Mouse (Mus musculus) heart, adult 2 months (tissue): Measurements from ENCODE around the gene Eef1e1. TPM values are rescaled to one million over a fixed set of nuclear protein-coding genes. Genes with fewer than 3 reads are reported as not detected.

Experiments used
- DNase-seq, 2 experiments: peaks; one replicate each; pipeline ENCODE4 v3.0.0; 2021
- H3K27ac ChIP-seq: fragments of 200-600 bp; 2 replicates; pipeline ENCODE4 v1.8.1; 2022
- H3K27me3 ChIP-seq: fragments of 200-500 bp; 2 replicates; pipeline ENCODE4 v1.6.1; 2012; ENCODE audit warnings: mild to moderate bottlenecking, low read length, inconsistent platforms, mixed read lengths; ENCODE audit not compliant: control insufficient read depth, insufficient read depth
- H3K36me3 ChIP-seq: fragments of 200-500 bp; 2 replicates; pipeline ENCODE4 v1.6.1; 2012; ENCODE audit warnings: low read length, inconsistent platforms; ENCODE audit not compliant: control insufficient read depth, insufficient read depth
- H3K4me1 ChIP-seq: fragments of 200-500 bp; 2 replicates; pipeline ENCODE4 v1.6.1; 2011; ENCODE audit warnings: low read length; ENCODE audit not compliant: control insufficient read depth, insufficient read depth
- H3K4me3 ChIP-seq: fragments of 200-600 bp; 2 replicates; pipeline ENCODE4 v1.8.1; 2022
- H3K79me2 ChIP-seq: fragments of 200-500 bp; replicated peaks from 2 replicates; pipeline ENCODE4 v1.6.1; 2012; ENCODE audit warnings: mild to moderate bottlenecking, inconsistent platforms, low read length, moderate library complexity, mixed read lengths; ENCODE audit not compliant: control insufficient read depth, insufficient read depth
- H3K9ac ChIP-seq: fragments of 200-500 bp; 2 replicates; pipeline ENCODE4 v1.6.1; 2012; ENCODE audit warnings: low read depth, mild to moderate bottlenecking, control low read depth, inconsistent platforms, low read length, mixed read lengths
- CTCF ChIP-seq: fragments of 200-600 bp; IDR thresholded peaks from 2 replicates; pipeline ENCODE4 v1.8.1; 2022; ENCODE audit warnings: antibody characterized with exemption, mild to moderate bottlenecking, moderate library complexity
- EP300 ChIP-seq: fragments of 200-500 bp; IDR thresholded peaks from 2 replicates; pipeline ENCODE4 v1.6.1; 2011; ENCODE audit warnings: low read depth, low read length, control low read depth; ENCODE audit not compliant: insufficient read depth
- POLR2A ChIP-seq: fragments of 200-500 bp; IDR thresholded peaks from 2 replicates; pipeline ENCODE4 v1.6.1; 2011; ENCODE audit warnings: mild to moderate bottlenecking, low read depth, low read length, control low read depth; ENCODE audit not compliant: insufficient read depth
- WGBS: fragments of 180-500 bp; shearing (Covaris S2); methylation state at CpG from one replicate; pipeline ENCODE4 v1.1.7; 2018; 5-methylcytosine and 5-hydroxymethylcytosine counted together
- intact Hi-C: fragments of 180-260 bp; cut with DNase I; formaldehyde crosslinking; loops from one replicate; pipeline ENCODE4 v1.15.1; 2025
- polyA plus RNA-seq: library from polyadenylated mRNA; depleted of rRNA; stranded (reverse); fragments of >200 nt; gene quantifications from 2 replicates; pipeline ENCODE4 v1.2.3, GENCODE M21; 2012
- total RNA-seq, 2 experiments: library from RNA; stranded (reverse); gene quantifications; 2 replicates each; pipeline ENCODE4 v1.2.3; 2021

Gene Eef1e1
- total and polyA plus RNA-seq, 3 experiments, result 3.9 to 11.6 (median 11.0) TPM

DNA sequence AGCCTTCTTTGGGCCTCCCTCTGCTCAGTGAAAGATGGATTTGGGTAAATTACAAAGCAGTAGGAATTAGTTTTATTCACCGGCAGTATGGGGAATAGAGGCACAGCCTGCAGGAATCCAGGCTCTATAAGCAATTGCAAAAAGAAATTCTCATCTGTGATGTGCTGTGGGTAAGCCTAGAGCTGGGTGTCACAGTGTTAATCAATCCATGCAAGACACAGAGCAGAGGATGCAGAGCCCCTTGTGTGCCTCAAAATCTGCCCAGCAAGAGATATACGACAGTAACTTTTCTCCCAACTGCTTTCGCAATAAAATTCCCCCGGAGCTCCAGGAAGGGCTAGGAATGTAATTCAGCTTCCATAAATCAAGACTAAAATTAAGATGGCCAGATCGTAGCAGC, 17.4 kb downstream of the Eef1e1 start:
- no peak overlapping the region for H3K9ac ChIP-seq
- no peaks in the 10 kb centered on the region for H3K4me1 ChIP-seq
- intact Hi-C loops, result loop anchor here (2.0 kb wide), 1 partner anchor 15 kb away; no protein-coding TSS in a partner anchor
- no peak overlapping the region for H3K27ac ChIP-seq
- TF ChIP-seq POLR2A, result no peak
- TF ChIP-seq EP300, result no peak
- TF ChIP-seq CTCF, result no peak
- H3K27me3 ChIP-seq, result no peaks in the 10 kb centered on the region
- no peak for DNase-seq
- no peaks in the 10 kb centered on the region for H3K79me2 ChIP-seq
- H3K36me3 ChIP-seq, result peaks cover 6% of the 10 kb centered on the region; the same call in 1 of the 2 replicates
- 70% methylated on average over 5 of the region's 5 CpGs for WGBS
- no peak overlapping the region for H3K4me3 ChIP-seq

DNA sequence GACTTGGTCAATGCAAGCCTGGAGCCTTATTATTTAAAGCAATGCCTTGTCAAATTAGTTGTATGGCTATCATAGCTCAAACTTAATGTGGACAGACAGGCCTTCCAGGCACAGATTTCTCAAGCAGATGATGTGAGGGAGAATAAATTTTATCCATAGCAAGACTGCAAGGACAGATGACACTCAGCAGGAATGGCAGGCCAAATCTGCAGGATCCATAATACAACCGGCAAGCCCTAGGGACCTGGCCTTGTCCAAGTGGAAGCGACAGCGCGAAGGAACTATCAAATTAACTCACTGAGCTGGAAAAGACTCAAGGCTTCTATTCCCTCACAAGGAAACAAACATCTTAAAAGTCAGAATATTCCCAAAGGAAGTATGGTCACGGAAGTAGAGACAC, 17.9 kb downstream of the Eef1e1 start:
- TF ChIP-seq EP300, result no peak
- no peak for TF ChIP-seq POLR2A
- TF ChIP-seq CTCF, result no peak
- H3K36me3 ChIP-seq, result peaks cover 6% of the 10 kb centered on the region; the same call in 1 of the 2 replicates
- no peaks in the 10 kb centered on the region for H3K4me1 ChIP-seq
- DNase-seq, result no peak
- H3K27me3 ChIP-seq, result no peaks in the 10 kb centered on the region
- no peak overlapping the region for H3K27ac ChIP-seq
- H3K79me2 ChIP-seq, result no peaks in the 10 kb centered on the region
- no peak overlapping the region for H3K4me3 ChIP-seq
- H3K9ac ChIP-seq, result no peak overlapping the region
- WGBS, result 42% methylated on average over 5 of the region's 5 CpGs
- intact Hi-C loops, result loop anchor here (2.0 kb wide), 1 partner anchor 16 kb away; no protein-coding TSS in a partner anchor

DNA sequence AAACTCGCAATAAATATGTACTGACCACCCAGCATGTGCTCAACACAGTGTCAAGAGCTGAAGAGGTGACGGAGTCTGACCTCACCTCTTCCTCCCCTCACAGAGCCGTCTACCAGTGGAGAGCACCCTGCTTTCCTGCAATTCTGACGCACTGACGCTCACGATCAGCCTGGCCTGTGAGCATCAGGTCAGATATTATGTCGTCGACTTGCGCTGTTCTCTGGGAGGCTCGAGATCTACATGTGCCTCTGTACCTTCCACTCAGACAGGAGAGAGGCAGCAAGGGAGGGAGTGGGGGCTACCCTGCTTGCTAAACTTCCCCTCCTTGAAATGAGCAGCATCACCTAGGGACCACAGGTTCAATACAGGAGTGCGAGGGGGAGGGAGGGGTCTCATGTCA, 20.2 kb downstream of the Eef1e1 start:
- H3K9ac ChIP-seq, result no peak overlapping the region
- no peaks in the 10 kb centered on the region; the same call in 1 of the 2 replicates for H3K4me1 ChIP-seq
- intact Hi-C loops, result loop anchor here (10.0 kb wide), 1 partner anchor 434 kb away; the partner anchor contains the start of gene Snrnp48
- no peaks in the 10 kb centered on the region for H3K27me3 ChIP-seq
- H3K79me2 ChIP-seq, result no peaks in the 10 kb centered on the region
- no peak for DNase-seq
- H3K27ac ChIP-seq, result no peak overlapping the region
- H3K36me3 ChIP-seq, result peaks cover under 1% of the 10 kb centered on the region; the same call in 1 of the 2 replicates
- 71% methylated on average over 11 of the region's 11 CpGs for WGBS
- no peak for TF ChIP-seq CTCF
- H3K4me3 ChIP-seq, result no peak overlapping the region

DNA sequence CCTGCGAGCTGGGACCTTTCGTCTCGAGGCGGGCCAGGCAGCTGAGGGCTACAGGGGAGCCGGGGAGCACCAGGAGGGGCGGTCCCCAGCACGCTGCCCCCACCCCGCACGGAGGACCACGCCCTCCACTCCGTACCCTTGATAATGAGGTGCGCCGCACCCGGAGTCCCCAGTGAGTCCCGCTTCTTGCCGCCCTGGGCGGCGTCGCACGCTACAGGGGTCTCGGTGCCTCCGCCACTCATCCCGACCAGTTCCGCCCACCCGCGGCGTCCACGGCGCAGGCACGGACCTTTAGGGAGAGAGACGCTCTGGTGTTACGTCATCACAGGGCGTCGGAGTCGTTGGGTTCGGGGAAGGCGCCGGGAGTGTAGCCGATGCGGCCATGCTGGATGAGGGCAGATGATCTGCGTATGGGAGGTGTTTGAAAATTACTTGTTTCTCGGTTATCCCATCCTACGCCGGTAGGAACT, 24.0 kb downstream of the Eef1e1 start, which contains the start of gene Bloc1s5:
Bloc1s5 (minus strand) TSS at position 310 of the 470 bp plus-strand sequence.
- Histone ChIP-seq H3K79me2 (no peaks in the 10 kb centered on the region), H3K27ac (peak within 1 kb of the TSS; percentile 70), H3K9ac (peak within 1 kb of the TSS; percentile 78), H3K4me1 (no peaks in the 10 kb centered on the region; the same call in 1 of the 2 replicates), H3K27me3 (no peaks in the 10 kb centered on the region), H3K36me3 (no peaks in the 10 kb centered on the region), H3K4me3 (peak within 1 kb of the TSS; percentile 80)
- WGBS, result under 1% methylated on average over 44 of the region's 44 CpGs
- TF ChIP-seq EP300 (peak; percentile 80; the same call in 1 of the 2 replicates), CTCF (no peak), POLR2A (peak; percentile 61)
- intact Hi-C loops, result loop anchor here (10.0 kb wide), 1 partner anchor 430 kb away; the partner anchor contains the start of gene Snrnp48
- peak; percentile 93 to 96 for DNase-seq

DNA sequence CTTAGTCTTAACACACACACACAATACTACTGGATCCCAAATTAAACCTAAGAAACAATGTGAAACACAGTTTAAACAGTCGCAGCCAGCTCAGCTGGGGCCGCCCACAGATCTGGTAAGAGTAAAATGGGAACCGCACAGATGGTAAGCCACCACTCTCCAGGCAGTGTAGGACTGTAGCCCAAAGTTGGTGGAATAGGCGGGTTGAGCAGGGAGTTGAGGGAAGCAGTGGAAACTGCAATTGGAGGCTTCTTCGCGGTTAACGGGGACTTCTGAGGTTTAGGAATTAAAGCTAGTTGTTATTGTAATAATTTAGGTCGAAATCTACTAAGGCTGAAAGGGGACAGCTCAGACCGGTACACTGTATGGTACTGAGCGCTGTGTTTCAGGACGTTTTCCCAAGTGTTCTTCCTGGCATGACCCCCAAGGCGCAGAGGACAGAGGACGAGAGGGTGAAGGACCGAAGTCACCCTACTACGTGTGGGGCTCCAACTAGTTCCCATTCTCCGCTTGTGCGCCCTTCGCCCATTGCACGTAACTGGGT, 24.5 kb downstream of the Eef1e1 start:
- H3K4me3 ChIP-seq, result peak overlapping the region; percentile 80
- no peaks in the 10 kb centered on the region; the same call in 1 of the 2 replicates for H3K4me1 ChIP-seq
- under 1% methylated on average over 19 of the region's 19 CpGs for WGBS
- peak overlapping the region; percentile 70 for H3K27ac ChIP-seq
- no peaks in the 10 kb centered on the region for H3K36me3 ChIP-seq
- DNase-seq, result no peak
- intact Hi-C loops, result loop anchor here (10.0 kb wide), 1 partner anchor 430 kb away; the partner anchor contains the start of gene Snrnp48
- no peaks in the 10 kb centered on the region for H3K27me3 ChIP-seq
- no peaks in the 10 kb centered on the region for H3K79me2 ChIP-seq
- peak overlapping the region; percentile 78 for H3K9ac ChIP-seq
- TF ChIP-seq CTCF, result no peak
- TF ChIP-seq POLR2A, result no peak
- no peak for TF ChIP-seq EP300

DNA sequence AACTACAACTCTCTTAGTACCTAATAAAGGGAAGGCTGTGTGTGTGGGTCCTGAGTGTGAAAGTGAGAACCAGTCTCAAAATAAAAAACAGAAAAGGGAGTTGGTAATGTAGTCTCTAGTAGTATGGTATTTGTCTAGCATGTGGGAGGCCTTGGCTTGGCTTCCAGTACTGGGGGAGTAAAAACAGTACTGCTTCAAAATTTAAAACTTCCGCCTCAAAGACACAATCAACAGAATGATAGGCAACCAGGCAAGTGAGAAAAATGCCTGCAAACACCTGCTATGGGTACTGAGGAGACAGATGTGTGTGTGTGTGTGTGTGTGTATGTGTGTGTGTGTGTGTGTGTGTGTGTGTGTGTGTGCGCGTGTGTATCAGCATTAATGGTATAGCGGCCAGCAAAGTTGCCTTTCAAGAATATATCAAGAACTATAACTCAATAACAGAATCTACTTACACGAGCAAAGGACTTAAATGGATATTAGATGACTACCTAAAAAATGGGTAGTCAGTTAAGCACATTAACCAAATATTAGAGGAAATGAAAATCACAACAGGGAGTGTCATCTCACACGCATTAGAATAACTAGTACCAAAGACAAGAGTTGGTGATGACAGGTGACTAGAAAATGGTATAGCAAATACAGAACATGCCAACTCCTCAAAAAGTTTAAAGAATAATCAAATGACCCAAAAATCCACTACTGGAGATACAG, 25.4 kb downstream of the Eef1e1 start:
- no peak overlapping the region for H3K9ac ChIP-seq
- no peaks in the 10 kb centered on the region; the same call in 1 of the 2 replicates for H3K4me1 ChIP-seq
- no peaks in the 10 kb centered on the region for H3K27me3 ChIP-seq
- H3K36me3 ChIP-seq, result no peaks in the 10 kb centered on the region; the same call in 1 of the 2 replicates
- intact Hi-C loops, result loop anchor here (10.0 kb wide), 1 partner anchor 429 kb away; the partner anchor contains the start of gene Snrnp48
- WGBS, result 95% methylated on average over 6 of the region's 6 CpGs
- TF ChIP-seq EP300 (no peak), POLR2A (no peak), CTCF (no peak)
- H3K79me2 ChIP-seq, result no peaks in the 10 kb centered on the region
- no peak for DNase-seq
- H3K4me3 ChIP-seq, result no peak overlapping the region
- H3K27ac ChIP-seq, result no peak overlapping the region
